18 mouse cellular contexts compared by ENCODE assay signal in genomic region chr1:87958931-87959330, GRCm38 (mm10). TPM values are rescaled to one million over a fixed set of nuclear protein-coding genes. Genes with fewer than 3 reads are reported as not detected.
DNase-seq lines count a peak whose midpoint lies in the region; ATAC-seq and TF ChIP-seq lines count a peak whose summit lies in the region.
"Had no signal": no experiment of that assay in that cellular context is flagged by ENCODE, and none has a peak within 500 bp of the region (broad histone marks: within the 10 kb centered on the region; RNA-seq: fewer than 3 reads in every experiment).

No protein-coding gene starts in this region.

- no peaks in the 10 kb centered on the region for H3K27me3 ChIP-seq in heart, adult 2 months (ENCODE audit: control insufficient read depth, insufficient read depth, low read length)
- H3K27me3 ChIP-seq in liver, embryonic 13.5 days = no peaks in the 10 kb centered on the region
- H3K27me3 ChIP-seq in G1E (ENCODE audit: insufficient read depth, low read length) (no peaks in the 10 kb centered on the region), Patski (no peaks in the 10 kb centered on the region)
- H3K27me3 ChIP-seq: CH12.LX; embryonic facial prominence, embryonic 13.5 days; forebrain, embryonic 12.5 days; heart, embryonic 13.5 days; hindbrain, embryonic 15.5 days had no signal

- TF ChIP-seq POLR2A in heart, adult 2 months (IDR thresholded peaks at IDR 0.05; ENCODE audit: insufficient read depth, low read depth, low read length) = no peak

- H3K36me3 ChIP-seq in heart, adult 2 months (ENCODE audit: control insufficient read depth, insufficient read depth, low read length) = peaks cover 5% of the 10 kb centered on the region
- H3K36me3 ChIP-seq in liver, embryonic 13.5 days = peaks cover 29% of the 10 kb centered on the region
- peaks cover 50% of the 10 kb centered on the region for H3K36me3 ChIP-seq in G1E (replicated peaks)

- H3K27ac ChIP-seq in heart, adult 2 months = no peak overlapping the region
- peak overlapping the region; percentile 36 for H3K27ac ChIP-seq in liver, embryonic 13.5 days
- H3K27ac ChIP-seq: embryonic facial prominence, embryonic 13.5 days; forebrain, embryonic 12.5 days; heart, embryonic 13.5 days; hindbrain, embryonic 15.5 days had no signal

- WGBS in heart, adult 2 months = 100% methylated on average over 1 of the region's 1 CpGs
- 92% methylated on average over 1 of the region's 1 CpGs for WGBS in liver, embryonic 13.5 days (ENCODE audit: insufficient replicate concordance)

- ATAC-seq in liver, embryonic 13.5 days (ENCODE audit: low read depth) = no peak
- ATAC-seq in G1E (ENCODE audit: extremely low read depth, insufficient number of reproducible peaks, low FRiP score, poor library complexity, severe bottlenecking) (no peak), Patski (no peak)
- ATAC-seq: forebrain, embryonic 16.5 days had no signal

- POLR2A ChIA-PET in Patski (lab: Charles Lee) = interaction anchor here (0.6 kb wide), 1 partner anchor 1135 kb away, joined by 5 read pairs; no protein-coding TSS in a partner anchor

- no peak overlapping the region for H3K9ac ChIP-seq in heart, adult 2 months (ENCODE audit: low read depth, low read length)
- H3K9ac ChIP-seq in liver, embryonic 13.5 days = no peak overlapping the region
- H3K9ac ChIP-seq: embryonic facial prominence, embryonic 13.5 days; forebrain, embryonic 12.5 days; heart, embryonic 13.5 days; hindbrain, embryonic 15.5 days had no signal

- no peaks in the 10 kb centered on the region for H3K4me1 ChIP-seq in heart, adult 2 months (ENCODE audit: control insufficient read depth, insufficient read depth, low read length)
- H3K4me1 ChIP-seq in liver, embryonic 13.5 days (replicated peaks) = peaks cover 37% of the 10 kb centered on the region
- H3K4me1 ChIP-seq in G1E (ENCODE audit: insufficient read depth, low read depth, low read length) = peaks cover 66% of the 10 kb centered on the region
- H3K4me1 ChIP-seq: embryonic facial prominence, embryonic 13.5 days; forebrain, embryonic 12.5 days; hindbrain, embryonic 15.5 days had no signal

- intact Hi-C loops in heart, adult 2 months (cut with DNase I) = no loop called here

- H3K9me3 ChIP-seq in liver, embryonic 13.5 days (replicated peaks) = no peaks in the 10 kb centered on the region
- H3K9me3 ChIP-seq in G1E (replicated peaks) = no peaks in the 10 kb centered on the region
- H3K9me3 ChIP-seq: embryonic facial prominence, embryonic 13.5 days; forebrain, embryonic 12.5 days; heart, embryonic 13.5 days; hindbrain, embryonic 15.5 days had no signal

- no peak for TF ChIP-seq EP300 in heart, adult 2 months (IDR thresholded peaks at IDR 0.05; ENCODE audit: insufficient read depth, low read depth, low read length)

- CTCF ChIA-PET in Patski (lab: Charles Lee) = no interaction called here

- in situ Hi-C loops in Patski (cut with MboI; ENCODE audit: low pct_unique_long_range_greater_than_20kb) = no loop called here

- peak; percentile 57 for TF ChIP-seq CTCF in heart, adult 2 months (IDR thresholded peaks at IDR 0.05)
- no peak for TF ChIP-seq CTCF in G1E (IDR thresholded peaks at IDR 0.05; ENCODE audit: low read depth, low read length)
- TF ChIP-seq CTCF in Patski (IDR thresholded peaks at IDR 0.05) = peak; percentile 50

- no peak overlapping the region for H3K4me3 ChIP-seq in heart, adult 2 months
- H3K4me3 ChIP-seq in liver, embryonic 13.5 days (replicated peaks) = no peak overlapping the region
- H3K4me3 ChIP-seq in G1E (ENCODE audit: low read depth, low read length) = peak overlapping the region; percentile 64
- H3K4me3 ChIP-seq: embryonic facial prominence, embryonic 13.5 days; forebrain, embryonic 12.5 days; heart, embryonic 13.5 days; hindbrain, embryonic 15.5 days had no signal

- no peak overlapping the region for H3K4me2 ChIP-seq in liver, embryonic 13.5 days
- H3K4me2 ChIP-seq: embryonic facial prominence, embryonic 13.5 days; forebrain, embryonic 12.5 days; heart, embryonic 13.5 days; hindbrain, embryonic 15.5 days had no signal

- no peaks in the 10 kb centered on the region; the same call in 1 of the 2 replicates for H3K79me2 ChIP-seq in heart, adult 2 months (replicated peaks; ENCODE audit: control insufficient read depth, insufficient read depth, low read length)

- no peak for DNase-seq in heart, adult 2 months
- no peak for DNase-seq in heart, adult 8-10 months (ENCODE audit: low spot score)
- no peak for DNase-seq in liver, embryonic 13.5 days
- no peak for DNase-seq in liver
- no peak for DNase-seq in G1E (ENCODE audit: low spot score)
- no peak for DNase-seq in Patski (ENCODE audit: low read depth, low spot score)
- DNase-seq: adrenal gland, postnatal 10 days; cerebellum, adult 11-12 months; cerebellum, adult 9-10 months; cerebellum, postnatal 36 days; gastrocnemius, postnatal 25 days; heart, postnatal 36 days had no signal

RNA-seq across cellular contexts. Expression of gene Usp40, which starts 49.4 kb away (rescaled TPM):
- 10 to 100 TPM; 15.2 to 15.6 TPM for total RNA-seq in heart, adult 2 months (2021)
- 9.3 and 12.7 TPM in 2 replicates for polyA plus RNA-seq in heart, adult 2 months (2012; rRNA removed)
- 10 to 100 TPM; 13.8 to 17.4 (median 15.6) TPM for total RNA-seq in heart, adult 8-10 months (2022)
- polyA plus RNA-seq in liver, embryonic 13.5 days (2015; fragmentation: Nextera tagmentation; extraction: Ambion mirVana) = 7.5 and 9.2 TPM in 2 replicates
- total RNA-seq in G1E (2014; fragmentation: Nextera tagmentation) = 104 and 109 TPM in 2 replicates
- 43.5 and 43.7 TPM in 2 replicates for total RNA-seq in G1E (2017)
- 2.4 and 4.2 TPM in 2 replicates for polyA plus RNA-seq in G1E (2012)
- polyA plus RNA-seq in Patski (2021) = 29.5 TPM
